Mouse (Mus musculus) liver, adult 2 months (tissue): ENCODE measurements around the gene Ubtd1. TPM values are rescaled to one million over a fixed set of nuclear protein-coding genes. Genes with fewer than 3 reads are reported as not detected.
"Not testable (repeated sequence)": the region's sequence is repeated elsewhere in the genome, so short reads cannot be mapped to it uniquely, and the experiment has no call there.

Experiments
- DNase-seq: peaks from one replicate; pipeline ENCODE4 v3.0.0-alpha.2; 2011; ENCODE audit warnings: low read depth, low spot score; ENCODE audit errors: extremely low read depth
- H3K27ac ChIP-seq: fragments of 200-500 bp; replicated peaks from 2 replicates; pipeline ENCODE4 v1.5.1; 2012; ENCODE audit warnings: low read depth, mild to moderate bottlenecking, control low read depth, inconsistent platforms, low read length; ENCODE audit not compliant: insufficient read depth
- H3K27me3 ChIP-seq: fragments of 200-500 bp; 2 replicates; pipeline ENCODE4 v1.6.1; 2012; ENCODE audit warnings: mild to moderate bottlenecking, moderate library complexity, low read length, inconsistent platforms; ENCODE audit not compliant: control insufficient read depth, insufficient read depth
- H3K36me3 ChIP-seq: fragments of 200-500 bp; 2 replicates; pipeline ENCODE4 v1.6.1; 2012; ENCODE audit warnings: low read length, inconsistent platforms; ENCODE audit not compliant: control insufficient read depth, insufficient read depth
- H3K4me1 ChIP-seq: fragments of 200-500 bp; 2 replicates; pipeline ENCODE4 v1.6.1; 2011; ENCODE audit warnings: low read length; ENCODE audit not compliant: control insufficient read depth, insufficient read depth
- H3K4me3 ChIP-seq: fragments of 200-500 bp; 2 replicates; pipeline ENCODE4 v1.5.1; 2011; ENCODE audit warnings: low read depth, mild to moderate bottlenecking, control low read depth, low read length, moderate library complexity; ENCODE audit not compliant: insufficient read depth
- H3K79me2 ChIP-seq: fragments of 200-500 bp; 2 replicates; pipeline ENCODE4 v1.6.1; 2012; ENCODE audit warnings: inconsistent platforms, mild to moderate bottlenecking, low read length, moderate library complexity; ENCODE audit not compliant: control insufficient read depth, insufficient read depth
- H3K9ac ChIP-seq: fragments of 200-500 bp; 2 replicates; pipeline ENCODE4 v1.6.1; 2012; ENCODE audit warnings: low read depth, mild to moderate bottlenecking, control low read depth, inconsistent platforms, low read length
- CTCF ChIP-seq: fragments of 200-500 bp; IDR thresholded peaks from 2 replicates; pipeline ENCODE4 v1.5.1; 2011; ENCODE audit warnings: low read depth, low read length, control low read depth
- POLR2A ChIP-seq: fragments of 200-500 bp; IDR thresholded peaks from 2 replicates; pipeline ENCODE4 v1.6.1; 2011; ENCODE audit warnings: low read length, control low read depth; ENCODE audit not compliant: insufficient read depth; ENCODE audit errors: extremely low read depth
- WGBS: fragments of 180-500 bp; shearing (Covaris S2); methylation state at CpG from one replicate; pipeline ENCODE4 v1.1.7; 2018; 5-methylcytosine and 5-hydroxymethylcytosine counted together
- polyA plus RNA-seq: library from polyadenylated mRNA; depleted of rRNA; stranded (reverse); fragments of >200 nt; gene quantifications from 2 replicates; pipeline ENCODE4 v1.2.3, GENCODE M21; 2012
- total RNA-seq: library from RNA; depleted of rRNA; stranded (reverse); fragments of >200 nt; gene quantifications from 2 replicates; pipeline ENCODE4 v1.2.3, GENCODE M21; 2014

Gene Ubtd1
- total and polyA plus RNA-seq, 2 experiments = 4.6 to 15.3 TPM

- WGBS = 89% methylated on average over 2 of the region's 2 CpGs
- Histone ChIP-seq H3K4me1 (peaks cover 11% of the 10 kb centered on the region), H3K79me2 (no peaks in the 10 kb centered on the region), H3K9ac (no peak overlapping the region), H3K4me3 (no peak overlapping the region), H3K27me3 (no peaks in the 10 kb centered on the region), H3K27ac (no peak overlapping the region), H3K36me3 (peaks cover 5% of the 10 kb centered on the region)
- no peak for TF ChIP-seq POLR2A
- TF ChIP-seq CTCF = no peak
- DNase-seq = no peak
These were observed 93.5 kb downstream of the Ubtd1 start for GRCm38 (mm10) chr19:42075051-42075450.

DNA sequence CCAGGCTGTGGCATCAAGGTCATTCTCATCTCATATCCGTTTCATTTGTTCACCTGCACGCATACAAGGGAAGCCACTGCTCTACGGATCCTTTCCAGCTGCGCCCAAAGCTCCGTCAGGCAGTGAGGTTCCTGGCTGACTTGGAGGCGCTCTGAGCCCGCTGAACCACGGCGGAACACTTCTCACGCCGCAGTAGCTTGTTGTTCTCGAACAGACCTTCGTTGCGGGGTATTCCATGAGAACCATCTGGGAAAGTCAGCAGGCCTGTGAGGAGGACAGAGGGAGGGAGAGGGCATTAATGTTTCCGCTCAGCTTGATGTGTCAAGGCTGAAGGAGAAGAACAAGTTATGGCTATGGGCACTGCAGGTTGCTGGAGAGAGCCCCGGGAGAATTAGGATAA is 94.4 kb downstream of the Ubtd1 start:
- Histone ChIP-seq H3K27ac (no peak overlapping the region), H3K4me1 (peaks cover 9% of the 10 kb centered on the region), H3K36me3 (no peaks in the 10 kb centered on the region), H3K4me3 (no peak overlapping the region), H3K79me2 (no peaks in the 10 kb centered on the region), H3K9ac (no peak overlapping the region), H3K27me3 (no peaks in the 10 kb centered on the region)
- WGBS = 96% methylated on average over 16 of the region's 16 CpGs
- DNase-seq = no peak
- TF ChIP-seq POLR2A = no peak
- TF ChIP-seq CTCF = no peak

- no peak overlapping the region for H3K4me3 ChIP-seq
- H3K36me3 ChIP-seq = no peaks in the 10 kb centered on the region
- H3K27me3 ChIP-seq = no peaks in the 10 kb centered on the region
- no peaks in the 10 kb centered on the region for H3K4me1 ChIP-seq
- H3K27ac ChIP-seq = no peak overlapping the region
- no peak for TF ChIP-seq POLR2A
- TF ChIP-seq CTCF = no peak
- no peaks in the 10 kb centered on the region for H3K79me2 ChIP-seq
- DNase-seq = no peak
- 95% methylated on average over 8 of the region's 8 CpGs for WGBS
- no peak overlapping the region for H3K9ac ChIP-seq
These were observed 97.0 kb downstream of the Ubtd1 start for GRCm38 (mm10) chr19:42078566-42078965.

DNA sequence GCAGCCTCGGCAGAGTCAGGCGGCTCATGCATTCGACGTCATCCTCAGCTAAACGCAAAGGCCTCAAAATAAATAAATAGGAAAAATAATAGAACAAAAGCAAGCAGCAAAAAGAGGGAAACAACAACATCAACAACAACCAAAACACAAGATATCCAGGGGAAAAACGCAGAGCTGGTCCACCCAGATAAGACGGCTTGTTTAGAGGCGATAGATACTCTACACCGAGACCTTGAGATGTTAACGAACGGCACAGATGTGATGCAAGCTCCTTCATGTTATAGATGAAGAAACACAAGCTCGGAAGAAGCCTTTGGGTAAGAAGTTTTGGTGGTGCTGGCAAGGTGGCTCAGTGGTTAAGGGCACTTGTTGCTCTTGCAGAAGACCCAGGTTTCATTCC is 97.4 kb downstream of the Ubtd1 start:
- no peak overlapping the region for H3K4me3 ChIP-seq
- H3K27me3 ChIP-seq = no peaks in the 10 kb centered on the region
- DNase-seq = no peak
- no peak for TF ChIP-seq POLR2A
- no peak for TF ChIP-seq CTCF
- H3K79me2 ChIP-seq = no peaks in the 10 kb centered on the region
- H3K27ac ChIP-seq = no peak overlapping the region
- no peaks in the 10 kb centered on the region for H3K4me1 ChIP-seq
- no peak overlapping the region for H3K9ac ChIP-seq
- no peaks in the 10 kb centered on the region for H3K36me3 ChIP-seq
- WGBS = 95% methylated on average over 12 of the region's 12 CpGs

DNA sequence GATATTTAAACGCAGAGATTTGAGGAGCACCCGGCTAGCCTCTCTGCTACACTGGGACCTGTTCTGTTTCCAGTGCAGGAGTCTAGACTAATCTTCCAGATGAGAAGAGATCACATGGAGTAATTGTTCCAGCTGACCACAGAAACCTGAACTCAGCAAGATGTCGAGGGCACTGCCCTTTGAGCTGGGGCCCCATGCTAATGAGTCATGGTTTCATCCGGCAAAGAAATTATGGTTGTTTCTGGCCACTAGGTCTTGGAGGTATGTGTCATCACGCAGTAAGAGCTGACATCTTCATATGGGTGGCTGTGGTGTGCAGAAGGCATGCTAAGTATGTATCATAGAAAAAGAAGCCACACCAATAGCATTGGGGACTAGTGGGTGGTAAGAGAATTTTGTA is 98.4 kb downstream of the Ubtd1 start:
- WGBS = 62% methylated on average over 5 of the region's 5 CpGs

DNA sequence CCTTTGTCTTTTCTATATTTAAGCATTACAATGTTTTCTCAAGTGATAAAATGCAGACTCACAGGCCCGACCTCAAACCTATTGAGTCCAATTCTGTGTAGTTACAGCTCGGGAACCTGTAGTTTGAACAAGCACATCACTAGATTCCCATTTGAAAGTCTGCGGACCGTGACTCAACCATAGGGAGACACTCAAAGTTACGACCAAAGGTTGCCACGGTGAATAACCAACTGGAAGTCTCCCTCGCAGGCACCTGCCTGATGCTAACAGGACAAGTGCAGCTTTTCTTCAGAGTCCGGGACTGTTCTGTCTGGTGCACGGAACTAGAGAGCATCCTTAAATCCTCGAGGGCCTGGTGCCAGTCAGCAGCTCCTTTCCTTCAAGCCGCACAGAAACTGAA is 98.9 kb downstream of the Ubtd1 start:
- DNase-seq = no peak
- Histone ChIP-seq H3K36me3 (no peaks in the 10 kb centered on the region), H3K79me2 (no peaks in the 10 kb centered on the region), H3K27ac (no peak overlapping the region), H3K9ac (no peak overlapping the region), H3K4me3 (no peak overlapping the region), H3K27me3 (no peaks in the 10 kb centered on the region; the same call in 1 of the 2 replicates), H3K4me1 (no peaks in the 10 kb centered on the region)
- 87% methylated on average over 11 of the region's 11 CpGs for WGBS
- no peak for TF ChIP-seq POLR2A
- no peak for TF ChIP-seq CTCF

More for the DNA sequence above, 98.4 kb downstream of the Ubtd1 start:
- TF ChIP-seq CTCF = no peak
- TF ChIP-seq POLR2A = no peak
- Histone ChIP-seq H3K4me3 (no peak overlapping the region), H3K79me2 (no peaks in the 10 kb centered on the region), H3K27me3 (no peaks in the 10 kb centered on the region), H3K9ac (no peak overlapping the region), H3K27ac (no peak overlapping the region), H3K4me1 (no peaks in the 10 kb centered on the region), H3K36me3 (no peaks in the 10 kb centered on the region)
- DNase-seq = no peak

DNA sequence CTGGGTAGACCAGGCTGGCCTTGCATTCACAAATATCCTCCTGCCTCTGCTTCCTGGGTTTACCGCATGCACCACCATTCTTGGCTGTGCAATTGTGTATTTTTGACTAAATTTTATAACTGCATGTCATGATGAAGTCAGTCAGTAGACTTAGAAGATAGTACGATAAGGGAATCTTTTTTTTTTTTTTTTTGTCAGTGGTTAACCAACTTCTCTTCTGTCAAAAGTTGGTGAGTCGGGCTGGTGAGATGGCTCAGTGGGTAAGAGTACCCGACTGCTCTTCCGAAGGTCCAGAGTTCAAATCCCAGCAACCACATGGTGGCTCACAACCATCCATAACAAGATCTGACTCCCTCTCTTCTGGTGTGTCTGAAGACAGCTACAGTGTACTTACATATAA is 100.0 kb downstream of the Ubtd1 start:
- H3K36me3 ChIP-seq, H3K27me3 ChIP-seq, H3K4me1 ChIP-seq, DNase-seq, H3K27ac ChIP-seq, H3K79me2 ChIP-seq, H3K9ac ChIP-seq, H3K4me3 ChIP-seq: not testable (repeated sequence)
- WGBS = 89% methylated on average over 5 of the region's 5 CpGs
